Mouse (Mus musculus): ENCODE results near the gene Stambp.

Stambp gene

DNA sequence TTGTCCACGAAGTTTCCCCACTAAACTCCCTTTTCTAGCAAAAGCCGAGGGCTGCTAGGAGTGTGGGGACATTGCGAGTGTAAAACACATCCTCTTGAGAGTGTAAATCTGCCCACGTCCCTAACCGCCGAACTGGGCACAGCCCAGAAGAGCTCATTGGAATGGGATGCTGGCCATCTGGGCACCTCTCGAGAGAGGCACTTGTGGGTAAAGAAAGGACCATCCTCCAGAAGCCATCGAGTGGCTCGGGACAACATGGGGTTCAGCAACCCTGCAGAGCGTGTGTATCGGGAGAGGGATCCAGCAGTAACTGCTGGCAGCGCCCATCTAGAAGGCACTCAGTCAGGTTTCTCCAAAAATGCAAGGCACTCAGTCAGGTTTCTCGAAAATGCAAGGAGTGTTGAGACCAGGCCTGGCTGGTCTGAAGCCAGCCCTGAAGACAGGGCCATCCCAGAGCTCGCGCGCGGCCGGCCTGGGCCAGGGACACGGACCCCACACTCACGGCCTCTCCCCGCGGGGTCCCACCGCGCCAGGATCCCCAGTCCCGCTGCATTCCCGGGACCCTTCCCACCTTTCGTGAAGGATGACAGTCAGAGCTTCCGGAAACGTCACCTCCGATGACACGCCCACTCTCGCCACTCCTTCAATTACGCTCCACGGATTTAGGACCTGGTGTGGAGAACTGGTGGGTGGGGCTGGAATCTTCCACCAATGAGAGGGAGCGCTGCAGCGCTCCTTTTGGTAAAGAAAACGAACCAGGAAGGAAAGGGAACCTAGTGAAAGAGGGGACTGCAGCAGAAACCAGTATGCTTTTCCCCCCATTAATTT lies 475 bp downstream of the Stambp start:
- peak; percentile 93 for DNase-seq (ENCODE audit: low read depth, low spot score)

DNA sequence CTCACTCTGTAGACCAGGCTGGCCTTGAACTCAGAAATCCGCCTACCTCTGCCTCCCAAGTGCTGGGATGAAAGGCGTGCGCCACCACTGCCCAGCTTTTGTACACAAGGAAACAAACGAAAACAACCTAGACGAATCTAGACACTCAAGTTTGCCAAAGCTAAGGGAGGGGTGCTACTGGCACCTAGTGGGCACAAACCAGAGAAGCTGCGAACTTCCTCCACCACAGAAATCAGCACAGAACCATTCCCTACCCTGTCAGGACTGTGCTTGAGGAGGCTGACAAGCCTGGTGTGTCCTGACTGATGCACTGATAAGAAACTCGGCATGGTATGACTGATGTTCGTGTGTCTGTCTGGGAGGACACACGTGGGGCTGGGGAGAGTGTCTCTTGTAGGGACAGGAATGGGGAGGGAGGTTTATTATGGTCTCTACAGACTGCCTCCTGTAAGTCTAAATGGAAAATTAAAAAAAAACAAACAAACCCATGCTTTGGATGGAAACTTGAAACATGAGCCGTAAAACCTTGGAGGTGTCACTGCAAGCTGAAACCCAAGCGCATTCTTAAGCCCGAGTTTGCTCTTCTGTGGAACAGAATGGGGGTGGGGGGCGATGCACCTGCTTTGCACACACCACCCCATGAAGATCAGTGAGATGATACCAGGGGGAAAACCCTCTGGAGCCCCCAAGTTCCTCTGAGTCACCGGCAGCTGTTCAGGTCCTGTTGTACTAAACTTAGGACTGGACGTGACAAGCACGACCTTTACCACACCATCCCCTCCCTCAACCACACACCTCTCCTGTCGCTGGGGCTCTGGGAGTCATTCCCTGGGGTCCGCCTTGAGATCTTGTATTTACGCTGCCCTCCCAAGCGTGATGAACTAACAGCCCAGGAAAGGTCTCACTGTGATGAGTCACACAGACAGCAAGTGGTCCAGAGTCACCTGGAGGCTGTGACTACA lies 3.3 kb downstream of the Stambp start:
- DNase-seq (ENCODE audit: low read depth, low spot score): no peak

DNA sequence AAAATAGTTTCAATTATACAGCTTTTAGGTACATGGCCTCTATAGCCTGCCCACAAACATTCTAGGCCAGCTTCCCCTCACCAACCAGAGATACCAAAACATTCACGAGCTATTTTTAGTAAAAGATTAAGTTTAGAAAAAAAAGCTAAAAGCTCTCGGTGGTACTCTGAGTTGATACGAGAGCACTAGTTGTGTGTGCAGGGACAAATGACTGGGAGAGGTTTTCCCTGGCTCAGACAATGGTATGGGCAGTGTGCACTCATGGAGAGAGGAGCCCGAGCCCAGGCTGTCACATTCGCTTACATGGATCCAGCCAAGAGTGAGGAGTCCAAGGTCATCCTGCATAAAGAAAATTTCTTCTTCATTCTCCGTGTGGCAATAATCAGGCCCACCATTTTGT lies 16.6 kb downstream of the Stambp start:
- no peak for DNase-seq (ENCODE audit: low read depth, low spot score)

DNA sequence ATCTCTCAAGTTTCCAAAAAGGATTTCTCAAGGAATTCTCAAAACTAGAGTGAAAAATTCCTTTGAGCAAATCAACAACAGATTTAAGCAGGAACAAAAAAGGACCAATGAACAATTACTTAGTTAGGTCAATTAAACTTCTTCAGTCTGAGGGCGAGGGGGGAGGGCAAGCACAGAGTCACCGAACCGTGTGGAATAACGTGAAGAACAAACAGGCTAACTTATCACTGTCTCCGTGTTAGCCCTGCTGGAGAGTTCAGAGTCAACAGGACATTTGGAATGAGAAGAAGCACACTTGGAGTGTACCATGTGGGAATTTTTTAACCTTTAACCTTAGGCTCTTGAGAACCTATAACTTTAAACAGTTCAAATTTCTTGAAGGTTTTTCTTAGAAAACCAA lies 24.2 kb downstream of the Stambp start:
- no peak for DNase-seq (ENCODE audit: low read depth, low spot score)

DNA sequence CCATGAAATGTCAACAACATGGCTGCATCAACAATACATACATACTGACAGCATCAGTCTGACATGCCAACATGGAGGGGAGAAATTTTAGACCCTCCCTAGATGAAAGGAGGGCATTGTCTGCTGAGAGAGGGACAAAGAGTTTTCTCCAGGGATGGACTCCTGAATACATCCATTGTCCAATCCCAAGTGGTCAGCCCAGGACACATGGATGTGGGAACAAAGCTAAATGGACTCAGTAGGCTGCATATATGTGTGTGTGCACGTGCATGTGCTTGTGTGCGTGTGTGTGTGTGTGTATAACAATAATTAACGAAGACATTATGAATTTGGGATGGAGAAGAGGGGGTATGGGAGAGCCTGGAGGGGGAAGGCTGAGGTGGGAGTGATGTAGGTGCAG lies 26.8 kb downstream of the Stambp start:
- DNase-seq (ENCODE audit: low read depth, low spot score): no peak

DNA sequence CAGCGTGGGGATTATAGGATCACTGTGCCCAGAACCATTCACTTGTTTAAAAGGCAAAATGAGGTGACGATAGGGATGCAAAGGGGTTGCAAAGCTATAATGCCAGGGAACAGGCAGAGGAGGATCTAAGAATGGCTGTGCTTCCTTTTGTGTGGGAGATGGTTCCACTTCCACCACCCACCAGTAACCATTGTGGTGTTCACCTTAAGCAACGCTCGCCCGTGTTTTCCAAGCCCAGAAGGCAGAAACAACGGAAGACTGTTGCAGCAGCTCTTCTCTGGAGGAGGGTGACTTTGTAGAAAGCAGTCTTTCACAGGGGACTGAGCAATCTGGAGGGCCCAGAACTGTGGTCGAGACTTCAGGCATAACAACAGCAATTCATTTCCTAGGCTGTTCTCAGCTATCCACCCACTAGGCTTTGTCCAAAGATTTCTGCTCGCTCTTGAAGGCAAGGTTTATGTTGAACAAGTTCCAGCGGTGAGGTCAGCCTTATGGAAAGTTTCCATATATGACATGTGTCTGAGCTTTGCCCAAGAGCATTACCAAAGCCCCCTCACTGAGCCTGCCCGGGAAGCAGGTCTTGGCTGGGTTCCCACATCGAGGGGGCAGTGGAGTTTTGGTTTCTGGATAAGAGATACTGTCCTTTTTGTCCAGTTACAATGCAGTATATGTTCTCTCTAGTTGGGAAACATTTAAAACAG lies 30.6 kb downstream of the Stambp start:
- DNase-seq (ENCODE audit: low read depth, low spot score): no peak

DNA sequence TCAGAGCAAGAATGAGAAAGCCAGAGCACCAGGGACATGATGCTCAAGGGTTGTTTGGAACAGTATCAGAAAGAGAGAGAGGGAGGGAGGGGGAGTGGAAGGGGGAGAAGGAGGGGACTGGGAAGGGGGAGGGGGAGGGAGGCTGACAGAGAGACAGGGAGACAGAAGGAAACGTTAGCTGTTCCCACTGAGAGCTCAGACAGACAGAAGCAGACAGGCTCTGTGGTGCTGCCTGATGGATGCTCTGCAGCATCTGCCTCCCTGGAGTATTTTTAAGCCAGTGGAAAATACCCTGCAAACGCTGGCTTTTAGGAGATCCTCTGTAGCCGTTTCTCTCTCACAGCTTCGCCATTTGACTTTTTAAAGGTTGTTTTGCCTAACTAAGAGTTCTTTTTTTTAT lies 32.5 kb downstream of the Stambp start:
- no peak for DNase-seq (ENCODE audit: low read depth, low spot score)

DNA sequence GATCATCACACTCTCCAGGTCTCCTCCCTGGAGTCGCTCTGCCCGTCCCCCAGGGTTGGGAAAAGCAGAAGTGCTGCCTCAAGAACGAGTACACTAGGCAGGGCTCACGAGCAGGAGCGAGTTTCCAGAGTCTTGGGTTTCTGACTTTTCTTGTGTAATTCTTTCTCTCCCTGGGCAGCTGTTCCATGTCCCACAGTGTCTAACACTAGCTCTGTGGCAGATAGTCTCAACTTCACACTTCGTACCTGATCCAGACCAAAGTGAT lies 35.8 kb downstream of the Stambp start:
- no peak for DNase-seq (ENCODE audit: low read depth, low spot score)

DNA sequence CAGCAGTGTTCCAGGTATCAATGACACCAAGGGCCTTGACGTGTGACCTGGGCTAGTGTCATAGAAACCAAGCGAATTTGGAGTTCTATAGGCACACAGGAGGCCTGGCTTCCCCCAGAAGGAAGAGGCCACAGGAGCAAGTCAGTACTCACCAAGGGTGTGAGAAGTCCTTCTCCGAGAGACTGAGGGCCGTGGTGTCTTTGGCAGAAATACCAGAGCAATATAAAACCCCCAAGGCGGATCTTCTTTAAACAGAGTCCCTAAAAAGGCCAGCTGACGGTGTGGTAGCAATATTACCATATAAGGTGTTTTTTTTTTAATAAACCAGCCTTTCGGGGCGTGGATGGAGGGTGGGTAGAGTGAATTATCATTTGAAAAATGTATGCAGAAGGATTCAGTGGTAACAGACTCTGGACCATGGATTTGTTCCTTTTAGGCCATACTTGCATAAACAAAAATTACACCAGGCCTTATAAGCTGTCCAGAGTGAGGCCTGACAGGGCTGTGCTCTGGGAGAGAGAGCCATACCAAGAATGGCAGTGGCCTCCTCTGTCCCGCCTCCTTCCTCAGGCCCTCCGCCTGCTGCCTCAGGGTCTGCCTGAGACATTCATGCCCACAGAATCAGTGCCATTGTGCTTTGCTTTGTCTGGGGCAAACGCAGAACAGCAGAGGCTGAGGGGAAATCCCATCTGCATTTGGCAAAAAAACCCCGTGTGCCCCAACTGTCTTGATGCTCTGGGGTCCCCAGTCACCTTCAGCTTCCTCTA lies 36.3 kb downstream of the Stambp start, which contains the start of gene Actg2:
Gene Actg2 (minus strand): TSS at position 238 of the 767 bp plus-strand sequence.
- DNase-seq (ENCODE audit: low read depth, low spot score): no peak

DNA sequence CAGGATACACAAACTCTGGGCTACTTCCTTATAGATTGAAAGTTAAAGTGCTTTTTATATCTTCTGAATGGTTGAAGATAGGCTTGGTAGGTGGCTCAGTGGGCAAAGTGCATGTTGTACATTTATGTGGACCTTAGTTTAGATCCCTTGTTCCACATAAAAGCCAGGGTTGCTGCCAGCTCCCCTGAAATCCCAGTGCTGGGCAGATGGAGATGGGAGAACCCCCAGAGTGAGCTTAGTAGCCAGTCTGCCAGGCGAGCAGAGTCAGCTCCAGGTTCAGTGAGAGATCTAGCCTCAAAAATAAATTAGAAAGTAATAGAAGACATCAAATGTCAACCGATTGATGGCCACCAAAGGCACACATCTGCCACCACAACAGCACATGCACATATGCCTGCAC lies 39.9 kb downstream of the Stambp start:
- no peak for DNase-seq (ENCODE audit: low read depth, low spot score)

DNA sequence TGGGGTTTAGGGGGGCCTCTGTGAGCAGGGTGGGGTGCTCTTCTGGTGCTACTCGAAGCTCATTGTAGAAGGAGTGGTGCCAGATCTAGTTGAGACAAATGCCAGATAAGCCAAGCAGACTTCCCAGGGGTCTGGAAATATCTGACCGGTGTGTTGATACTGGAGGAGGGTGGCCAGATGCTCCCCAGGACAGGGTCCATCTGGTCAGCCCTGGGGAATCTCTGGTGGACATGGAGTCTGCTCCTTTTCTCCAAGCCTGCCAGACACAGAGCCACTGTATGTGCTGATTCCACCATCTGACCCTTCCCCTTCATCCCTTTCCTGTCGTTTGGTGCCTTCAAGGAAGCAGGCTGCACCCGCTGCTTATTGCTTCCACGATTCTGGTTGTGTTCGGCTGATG lies 49.3 kb downstream of the Stambp start:
- no peak for DNase-seq (ENCODE audit: low read depth, low spot score)

DNA sequence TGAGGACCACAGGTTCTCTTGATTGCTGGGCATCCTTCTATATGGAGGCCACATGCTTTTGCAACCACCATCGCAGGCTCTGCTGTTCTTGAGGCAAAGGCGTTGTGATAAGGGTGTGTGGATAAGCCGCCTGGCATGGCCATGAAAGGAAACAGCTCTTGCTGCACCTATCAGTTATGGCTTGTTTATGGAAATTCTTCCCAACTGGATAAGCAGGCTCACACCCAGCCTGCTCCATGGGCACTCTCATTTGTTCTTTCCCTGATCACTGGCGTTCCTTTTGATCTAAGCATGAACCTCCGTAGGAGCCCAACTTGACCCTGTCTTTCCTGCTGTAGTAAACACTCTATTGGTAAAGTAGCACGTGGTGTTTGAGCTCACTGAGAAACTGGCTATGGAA lies 50.7 kb downstream of the Stambp start:
- no peak for DNase-seq (ENCODE audit: low read depth, low spot score)

DNA sequence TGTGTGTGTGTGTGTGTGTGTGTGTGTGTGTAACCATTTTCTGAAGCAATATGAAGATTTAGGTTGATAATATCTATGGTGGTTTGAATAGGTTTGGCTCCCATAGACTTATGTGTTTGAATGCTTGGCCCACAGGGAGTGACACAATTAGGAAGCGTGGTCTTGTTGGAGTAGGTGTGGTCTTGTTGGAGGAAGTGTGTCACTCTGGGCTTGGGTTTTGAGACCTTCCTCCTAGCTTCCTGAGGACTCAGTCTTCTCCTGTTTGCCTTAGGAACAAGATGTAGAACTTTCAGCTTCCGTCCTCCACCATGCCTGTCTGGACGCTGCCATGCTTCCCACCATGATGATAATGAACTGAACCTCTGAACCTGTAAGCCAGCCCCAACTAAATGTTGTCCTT lies 53.9 kb downstream of the Stambp start:
- no peak for DNase-seq (ENCODE audit: low read depth, low spot score)

DNA sequence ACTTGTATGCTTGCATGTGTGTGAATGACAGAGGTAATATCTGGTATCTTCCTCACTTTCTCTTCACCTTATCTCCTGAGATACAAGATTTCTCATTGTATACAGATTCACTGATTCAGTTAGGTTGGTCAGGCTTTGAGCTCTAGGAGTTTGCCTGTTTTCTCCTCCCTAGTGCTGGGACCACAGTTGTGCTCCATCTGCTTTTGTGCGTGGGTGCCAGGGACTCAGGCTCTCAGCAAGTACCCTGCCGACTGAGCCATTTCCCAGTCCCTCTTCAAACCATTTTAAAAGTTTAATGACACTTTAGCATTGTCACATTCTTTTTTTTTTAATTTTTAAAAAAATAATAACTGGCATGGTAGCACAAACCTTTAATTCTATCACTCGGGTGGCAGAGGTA lies 57.4 kb downstream of the Stambp start:
- DNase-seq (ENCODE audit: low read depth, low spot score): no peak

DNA sequence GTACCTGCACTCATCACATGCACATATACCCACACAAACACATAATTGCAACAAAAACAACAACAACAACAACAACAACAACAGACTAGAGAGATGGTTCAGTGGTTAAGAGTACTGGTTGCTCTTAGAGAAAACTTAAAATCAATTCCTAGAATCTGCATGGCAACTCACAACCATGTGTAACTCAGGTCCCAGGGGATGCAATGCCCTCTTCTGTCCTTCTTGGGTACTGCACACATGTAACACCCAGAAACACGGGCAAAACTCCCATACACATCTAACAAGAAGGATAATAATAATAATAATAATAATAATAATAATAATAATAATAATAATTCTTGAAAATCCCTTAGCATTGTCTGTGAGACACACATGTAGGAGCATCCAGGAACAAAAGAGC lies 60.0 kb downstream of the Stambp start:
- no peak for DNase-seq (ENCODE audit: low read depth, low spot score)

DNA sequence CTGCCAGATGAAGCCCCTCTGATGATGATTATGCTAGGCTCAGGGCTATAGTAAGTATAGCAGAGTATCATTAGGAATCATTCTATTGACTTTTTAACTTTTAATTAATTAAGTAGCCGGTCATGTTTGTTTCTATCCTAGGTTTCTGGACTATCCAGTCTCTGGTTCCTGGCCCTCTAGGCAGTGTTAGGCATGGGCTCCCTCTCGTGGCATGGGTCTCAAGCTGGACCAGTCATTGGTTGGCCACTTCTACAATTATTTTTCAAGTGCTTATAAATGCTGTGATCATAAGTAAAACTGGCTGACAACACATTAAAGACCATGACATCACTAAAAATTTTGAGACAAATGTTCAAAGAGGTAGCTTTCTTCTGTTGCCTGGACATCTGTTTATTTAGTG lies 62.3 kb downstream of the Stambp start:
- no peak for DNase-seq (ENCODE audit: low read depth, low spot score)

DNA sequence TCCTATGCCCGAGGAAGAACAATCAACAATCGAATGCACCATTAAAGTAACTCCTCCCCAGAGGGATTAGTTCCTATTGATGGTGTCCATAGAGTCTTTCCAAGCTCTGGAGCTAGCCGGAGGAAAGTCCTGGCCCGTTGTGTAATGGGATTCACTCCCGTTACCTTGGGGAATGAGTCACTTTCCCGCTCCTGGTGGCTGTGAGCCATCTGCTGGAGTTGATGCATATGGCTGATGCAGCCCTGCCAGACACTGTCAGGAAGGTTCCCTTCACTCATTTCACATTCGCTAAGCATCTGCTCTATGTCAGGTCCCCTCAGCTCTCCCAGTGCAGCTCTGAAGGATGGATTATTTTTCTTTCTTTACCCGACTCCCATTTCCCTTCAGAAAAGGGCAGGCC lies 63.1 kb downstream of the Stambp start:
- no peak for DNase-seq (ENCODE audit: low read depth, low spot score)

DNA sequence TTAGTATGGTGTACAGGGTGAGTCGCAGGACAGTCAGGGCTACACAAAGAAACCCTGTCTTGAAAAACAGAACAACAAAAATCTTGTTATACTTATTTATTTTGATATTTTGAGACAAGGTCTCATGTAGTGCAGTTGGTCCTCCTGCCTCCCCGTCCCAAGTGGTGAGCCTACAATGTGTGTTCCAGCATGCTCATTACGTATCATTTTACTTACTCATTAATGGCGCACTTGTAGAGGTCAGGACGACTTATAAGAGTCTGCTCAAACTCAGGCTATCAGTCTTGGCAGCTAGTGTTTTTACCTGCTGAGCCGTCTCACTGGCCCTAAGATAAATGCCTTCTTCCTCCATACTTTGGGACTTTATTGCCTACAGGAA lies 65.4 kb downstream of the Stambp start:
- no peak for DNase-seq (ENCODE audit: low read depth, low spot score)

DNA sequence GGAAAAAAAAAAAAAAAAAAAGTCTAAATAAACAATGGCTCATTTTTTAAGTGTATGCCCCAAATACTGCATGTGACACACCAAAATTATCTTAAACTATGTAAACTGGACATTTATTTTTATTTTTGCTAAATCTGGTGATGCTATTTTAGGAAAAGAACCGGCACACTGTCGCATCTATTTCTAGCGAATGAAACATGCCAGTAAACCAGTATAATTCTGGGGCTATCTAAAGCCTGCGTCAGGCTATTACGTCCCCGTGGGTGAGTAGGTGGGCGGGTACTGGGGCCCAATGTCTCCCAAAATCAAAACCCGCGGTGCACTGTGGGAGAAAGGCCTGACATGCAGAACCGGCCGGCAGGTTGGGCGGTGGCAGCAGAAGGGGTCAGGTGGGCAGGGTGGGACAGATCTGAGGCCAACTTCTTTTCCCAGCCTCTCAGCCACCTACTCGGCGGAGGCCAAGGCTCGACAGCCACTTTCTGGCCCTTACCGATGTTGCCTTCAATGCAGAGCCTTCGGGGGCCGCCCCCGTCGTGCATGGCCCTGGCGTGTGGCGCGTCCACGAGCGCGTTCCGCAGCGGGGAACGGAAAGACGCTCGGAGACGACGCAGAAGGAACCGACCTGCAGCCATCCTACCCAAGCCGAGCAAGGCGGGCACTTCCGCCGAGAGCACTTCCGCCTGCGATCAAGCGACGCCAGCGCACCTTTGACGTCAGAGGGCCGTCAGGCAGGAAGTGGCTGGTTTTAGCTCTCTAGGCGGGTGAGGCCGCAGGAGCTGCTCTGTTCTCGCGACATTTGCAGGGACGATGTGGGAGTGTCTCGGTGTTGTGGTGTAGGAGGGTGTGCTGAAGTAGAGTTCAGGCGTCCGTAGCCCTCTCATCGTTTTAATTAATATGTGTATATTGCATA lies 66.0 kb downstream of the Stambp start, which contains the start of gene Dguok:
Gene Dguok (minus strand): TSS at position 712 of the 910 bp plus-strand sequence.
- DNase-seq (ENCODE audit: low read depth, low spot score): peak; percentile 100

DNA sequence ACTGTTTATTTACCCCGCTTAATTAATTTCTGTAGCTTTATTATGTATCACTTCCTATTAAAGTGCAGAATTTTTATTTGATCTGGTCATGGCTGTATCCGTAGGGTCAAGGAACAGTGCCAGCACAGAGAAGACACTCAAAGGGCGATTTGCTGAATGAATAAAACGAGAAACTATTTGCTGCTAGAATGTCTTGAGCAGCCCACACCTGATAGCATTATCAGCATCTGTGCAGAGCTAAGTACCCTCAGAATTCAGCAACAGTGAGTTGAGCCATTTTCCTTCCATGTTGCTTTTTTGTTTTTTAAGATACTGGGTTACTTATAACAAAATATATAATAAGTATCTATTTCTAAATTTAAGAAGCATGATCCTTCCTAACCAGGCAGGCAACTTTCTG lies 67.0 kb downstream of the Stambp start:
- no peak for DNase-seq (ENCODE audit: low read depth, low spot score)
